Mouse (Mus musculus): ENCODE results near the gene Prss56.

DNA sequence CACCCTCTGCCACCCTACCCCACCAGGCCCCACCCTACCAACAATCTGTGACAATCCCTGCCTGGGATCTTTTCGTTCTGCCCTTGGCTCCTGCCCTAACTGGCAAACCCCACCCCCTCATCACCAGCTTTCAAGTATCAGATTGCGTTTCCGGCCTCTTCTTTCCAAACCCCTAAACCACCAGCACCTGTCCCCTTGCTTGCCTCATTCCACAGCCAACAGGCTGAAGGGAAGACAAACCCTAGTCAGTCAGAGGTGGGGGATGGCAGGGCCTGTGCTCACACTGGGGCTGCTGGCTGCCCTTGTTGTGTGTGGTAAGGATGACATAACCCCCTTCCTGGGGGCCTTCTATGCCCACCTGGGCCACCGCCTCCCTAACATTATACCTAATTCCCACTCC, 7.3 kb downstream of the Prss56 start, which contains the start of gene Chrnd:
- TF ChIP-seq CTCF (IDR thresholded peaks at IDR 0.05; ENCODE audit: low read depth) (no peak), EP300 (IDR thresholded peaks at IDR 0.05; ENCODE audit: low read depth) (no peak)
